Mouse (Mus musculus) retina, postnatal 1 day (tissue): Measurements from ENCODE around the gene Wnt6.

Source experiments
- DNase-seq: peaks from one replicate; pipeline ENCODE4 v3.0.0-alpha.2; 2012

Gene Wnt6

GRCm38 (mm10) chr1:74778934-74779486, 7.3 kb downstream of the Wnt6 start:
- no peak for DNase-seq

- DNase-seq, result no peak
Measured at GRCm38 (mm10) chr1:74782045-74782444, 10.4 kb downstream of the Wnt6 start.

- no peak for DNase-seq
Measured at GRCm38 (mm10) chr1:74783554-74783953, 11.9 kb downstream of the Wnt6 start.

GRCm38 (mm10) chr1:74784041-74784759, 12.5 kb downstream of the Wnt6 start:
- peak; percentile 80 for DNase-seq

GRCm38 (mm10) chr1:74787846-74788245, 16.2 kb downstream of the Wnt6 start:
- peak; percentile 89 for DNase-seq

GRCm38 (mm10) chr1:74788603-74789176, 17.0 kb downstream of the Wnt6 start:
- DNase-seq, result no peak

GRCm38 (mm10) chr1:74790095-74790494, 18.4 kb downstream of the Wnt6 start:
- peak; percentile 56 for DNase-seq

- DNase-seq, result peak; percentile 46
Measured at GRCm38 (mm10) chr1:74791249-74791648, 19.6 kb downstream of the Wnt6 start, which contains the start of gene Wnt10a. Gene Wnt10a (plus strand): TSS chr1:74791516.

GRCm38 (mm10) chr1:74792831-74793660, 21.4 kb downstream of the Wnt6 start:
- no peak for DNase-seq

GRCm38 (mm10) chr1:74794487-74795144, 22.9 kb downstream of the Wnt6 start:
- DNase-seq, result peak; percentile 74

- DNase-seq, result no peak
Measured at GRCm38 (mm10) chr1:74795145-74795529, 23.4 kb downstream of the Wnt6 start.

- DNase-seq, result peak; percentile 96
Measured at GRCm38 (mm10) chr1:74797459-74797858, 25.8 kb downstream of the Wnt6 start.

- no peak for DNase-seq
Measured at GRCm38 (mm10) chr1:74800424-74800888, 28.8 kb downstream of the Wnt6 start.

- no peak for DNase-seq
Measured at GRCm38 (mm10) chr1:74801631-74802140, 30.0 kb downstream of the Wnt6 start.

- DNase-seq, result peak; percentile 86
Measured at GRCm38 (mm10) chr1:74802795-74803656, 31.3 kb downstream of the Wnt6 start.

GRCm38 (mm10) chr1:74804211-74804870, 32.6 kb downstream of the Wnt6 start:
- no peak for DNase-seq

- no peak for DNase-seq
Measured at GRCm38 (mm10) chr1:74805340-74805835, 33.7 kb downstream of the Wnt6 start.

GRCm38 (mm10) chr1:74805843-74806242, 34.2 kb downstream of the Wnt6 start:
- DNase-seq, result no peak

- peak; percentile 75 for DNase-seq
Measured at GRCm38 (mm10) chr1:74806360-74807311, 34.9 kb downstream of the Wnt6 start.
